Mouse (Mus musculus): ENCODE results near the gene Stxbp5.

Stxbp5 gene

GRCm38 (mm10) chr10:9763831-9764230 is 137.0 kb downstream of the Stxbp5 start:
- no peak for DNase-seq (ENCODE audit: inconsistent age in 2 of 2, low spot score in 1 of 2)

DNA sequence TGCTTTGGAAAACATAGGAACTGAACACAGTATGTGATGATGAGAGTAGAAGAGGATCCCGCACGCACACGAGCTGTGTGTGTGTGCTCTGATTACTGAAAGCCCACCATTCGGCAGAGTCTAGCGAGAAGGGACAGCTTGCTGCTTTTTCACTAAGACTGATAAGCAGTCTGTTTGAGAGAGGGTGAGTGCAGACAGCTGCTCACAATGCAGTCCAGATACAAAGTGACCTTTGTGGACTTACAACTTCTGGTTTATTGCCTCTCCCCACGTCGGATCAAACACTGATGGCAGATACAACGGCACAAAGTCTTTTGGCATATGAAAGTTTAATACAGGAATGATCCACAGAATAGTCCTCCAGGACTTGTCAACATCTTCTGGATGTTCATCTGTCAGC is 140.6 kb downstream of the Stxbp5 start:
- DNase-seq (ENCODE audit: inconsistent age in 2 of 2, low spot score in 1 of 2): no peak

GRCm38 (mm10) chr10:9756546-9756945 is 144.3 kb downstream of the Stxbp5 start:
- no peak for DNase-seq (ENCODE audit: inconsistent age in 2 of 2, low spot score in 1 of 2)

DNA sequence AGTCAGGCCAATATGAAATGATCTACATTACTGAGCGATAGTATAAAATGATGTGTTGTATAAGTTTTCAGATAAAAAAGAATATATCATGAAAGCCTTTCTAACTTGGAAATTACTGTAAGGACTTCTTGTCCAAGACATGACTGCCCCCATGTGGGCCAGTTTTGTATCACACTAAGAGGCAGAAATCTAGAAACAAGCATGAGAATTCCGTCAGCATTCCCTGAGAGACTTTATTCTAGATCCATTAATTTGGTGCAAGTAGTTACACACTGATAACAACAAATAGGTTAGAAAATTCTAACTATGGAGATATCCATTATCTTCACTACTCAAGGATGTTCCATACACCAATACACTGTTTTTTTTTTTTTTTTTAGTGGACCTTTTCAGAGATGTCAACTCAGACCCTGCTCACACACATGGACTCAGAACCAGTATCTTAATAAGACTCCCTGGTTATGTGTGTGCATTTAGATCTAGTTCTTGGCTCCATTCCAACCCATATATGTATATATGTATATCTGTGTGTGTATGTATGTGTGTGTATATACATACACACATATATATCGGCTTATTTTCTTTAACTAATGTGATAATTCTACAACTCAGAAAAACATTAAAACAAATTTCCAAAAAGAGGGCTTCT is 145.9 kb downstream of the Stxbp5 start:
- peak; percentile 36 to 85 for DNase-seq (ENCODE audit: inconsistent age in 2 of 2, low spot score in 1 of 2)

GRCm38 (mm10) chr10:9733861-9734260 is 167.0 kb downstream of the Stxbp5 start:
- DNase-seq (ENCODE audit: inconsistent age in 2 of 2, low spot score in 1 of 2): no peak

DNA sequence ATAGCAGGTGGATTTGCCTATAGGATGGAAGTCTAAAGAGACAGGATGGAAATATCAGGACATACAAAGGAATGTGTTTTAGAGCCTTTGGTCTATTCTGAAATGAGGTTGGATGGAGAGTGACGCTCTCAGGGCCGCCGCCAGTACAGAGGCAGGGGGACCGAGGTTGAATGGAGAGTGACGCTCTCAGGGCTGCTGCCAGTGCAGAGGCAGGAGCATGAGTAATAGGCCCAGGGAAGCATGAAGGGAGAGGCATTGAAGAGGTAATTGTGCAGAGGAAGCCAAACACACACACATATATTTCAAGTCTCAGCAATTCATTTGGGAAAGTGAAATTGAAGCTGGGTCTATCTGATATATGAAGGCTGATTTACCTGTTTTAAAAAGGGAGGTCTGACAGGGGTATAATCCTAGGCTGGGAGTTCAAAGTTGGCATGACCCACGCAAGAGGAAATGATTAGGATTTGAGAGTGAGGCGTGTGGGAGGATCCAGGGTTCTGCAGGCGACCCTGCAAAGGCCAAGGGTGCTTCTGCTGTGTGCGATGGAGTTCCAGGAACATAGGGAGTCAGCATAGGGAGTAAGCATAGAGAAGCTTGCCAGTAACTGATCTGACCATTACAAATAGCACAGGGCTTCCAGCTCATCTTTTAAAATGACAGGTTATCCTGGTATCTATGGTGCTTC is 168.7 kb downstream of the Stxbp5 start:
- DNase-seq (ENCODE audit: inconsistent age in 2 of 2, low spot score in 1 of 2): no peak

DNA sequence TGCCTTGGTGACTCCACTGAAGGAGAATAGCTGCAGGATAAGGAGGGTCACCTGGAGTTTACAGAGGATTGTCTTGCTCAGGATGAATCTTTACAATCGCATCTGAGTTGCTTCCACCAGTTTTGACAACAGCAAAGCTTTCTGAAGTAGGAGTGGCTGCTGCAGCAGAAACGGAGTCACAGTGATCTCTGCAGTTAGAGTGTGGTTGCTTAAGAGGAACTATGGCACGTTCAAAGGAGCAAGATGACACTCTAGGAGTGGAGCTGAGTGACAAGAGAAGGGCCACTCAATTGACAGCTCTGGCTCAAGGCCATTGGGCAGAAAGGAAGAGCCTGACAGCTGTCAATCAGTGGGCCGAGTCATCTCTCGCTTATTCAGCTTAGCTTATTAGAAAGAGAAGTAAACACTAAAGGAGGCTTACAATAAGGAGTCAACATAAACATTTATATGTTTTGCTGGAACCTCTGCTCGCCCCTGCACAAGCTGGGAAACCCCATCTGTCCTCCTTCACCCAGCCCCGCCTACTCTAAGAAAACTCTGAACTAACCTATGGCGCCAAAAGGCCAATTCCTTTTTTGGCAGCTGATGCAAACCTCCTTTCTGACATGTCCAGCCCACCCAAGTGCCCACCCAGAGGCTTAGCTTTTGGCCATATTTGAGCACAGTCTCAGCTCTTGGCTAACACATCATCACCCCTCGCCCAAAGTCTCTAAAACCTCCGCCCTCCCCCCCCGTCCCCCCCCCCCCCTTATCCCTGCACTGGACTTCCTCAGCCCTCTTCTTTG is 178.2 kb downstream of the Stxbp5 start:
- DNase-seq (ENCODE audit: inconsistent age in 2 of 2, low spot score in 1 of 2): no peak

GRCm38 (mm10) chr10:9720027-9720426 is 180.9 kb downstream of the Stxbp5 start:
- DNase-seq (ENCODE audit: inconsistent age in 2 of 2, low spot score in 1 of 2): no peak

DNA sequence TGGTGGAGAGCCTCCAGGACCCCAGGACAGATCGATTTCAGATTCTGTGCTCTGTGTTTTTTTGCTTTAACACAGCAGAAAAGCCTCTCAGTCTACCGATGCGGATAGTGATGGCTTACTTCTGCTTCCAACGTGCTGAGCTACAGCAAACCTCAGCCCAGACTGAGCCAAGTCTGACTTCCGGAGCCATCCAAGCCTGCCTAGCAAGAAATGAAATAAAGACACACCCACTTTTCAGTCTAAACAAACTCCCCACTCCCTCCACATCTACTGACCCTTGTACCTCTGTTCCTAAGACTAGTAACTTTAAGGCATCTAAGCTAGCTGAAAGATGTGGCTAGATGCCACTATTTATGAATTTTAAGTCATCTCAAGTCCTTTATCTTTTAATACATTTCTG is 182.8 kb downstream of the Stxbp5 start:
- no peak for DNase-seq (ENCODE audit: inconsistent age in 2 of 2, low spot score in 1 of 2)

All from adrenal gland, adult (tissue).